Mouse (Mus musculus) intestine, embryonic 14.5 days (tissue): ENCODE measurements at regions not wholly inside any gene's neighbourhood (a gene's known extent, or its start where the extent isn't known, plus 50 kb on each side); places are given as distances from the start of the nearest gene placed in this dataset.
"Not testable (repeated sequence)": the region's sequence is repeated elsewhere in the genome, so short reads cannot be mapped to it uniquely, and the experiment has no call there.

ENCODE experiments used
- ATAC-seq: fragments of 200-750 bp; cut with Nextera tagmentation; replicated peaks from 2 replicates; pipeline ENCODE4 v1.8.0; 2017; ENCODE audit warnings: low read depth, moderate number of reproducible peaks, moderate TSS enrichment, moderate library complexity; ENCODE audit not compliant: low FRiP score, low TSS enrichment
- DNase-seq: peaks from one replicate; pipeline ENCODE4 v3.0.0-alpha.2; 2018; ENCODE audit warnings: low spot score
- H3K27ac ChIP-seq: fragments of 300-500 bp; sonication (generic); 2 replicates; pipeline ENCODE4 v1.5.1; 2014; ENCODE audit warnings: low read depth, mild to moderate bottlenecking, control low read depth
- H3K27me3 ChIP-seq: fragments of 300-500 bp; sonication (generic); replicated peaks from 2 replicates; pipeline ENCODE4 v1.6.1; 2014; ENCODE audit warnings: low read length, control low read depth; ENCODE audit not compliant: control insufficient read depth, insufficient read depth
- H3K36me3 ChIP-seq: fragments of 300-500 bp; sonication (generic); 2 replicates; pipeline ENCODE4 v1.6.1; 2014; ENCODE audit warnings: low read length, control low read depth; ENCODE audit not compliant: control insufficient read depth, insufficient read depth
- H3K4me1 ChIP-seq: fragments of 300-500 bp; sonication (generic); replicated peaks from 2 replicates; pipeline ENCODE4 v1.6.1; 2014; ENCODE audit warnings: low read length, control low read depth, mixed read lengths; ENCODE audit not compliant: control insufficient read depth, insufficient read depth
- H3K4me2 ChIP-seq: fragments of 300-500 bp; sonication (generic); 2 replicates; pipeline ENCODE4 v1.6.1; 2014; ENCODE audit warnings: low read length
- H3K4me3 ChIP-seq: fragments of 300-500 bp; sonication (generic); 2 replicates; pipeline ENCODE4 v1.5.1; 2014; ENCODE audit warnings: low read depth, low read length, control low read depth, mixed read lengths
- H3K9ac ChIP-seq: fragments of 300-500 bp; sonication (generic); 2 replicates; pipeline ENCODE4 v1.6.1; 2014; ENCODE audit warnings: mild to moderate bottlenecking, low read length
- H3K9me3 ChIP-seq: fragments of 300-500 bp; sonication (generic); 2 replicates; pipeline ENCODE4 v1.6.1; 2016; ENCODE audit warnings: low read length, control low read depth; ENCODE audit not compliant: control insufficient read depth
- WGBS: fragments of 180-500 bp; shearing (Covaris S2); extraction: QIAGEN DNeasy Blood & Tissue Kit; methylation state at CpG from one replicate; pipeline ENCODE4 v1.1.7; 2014; 5-methylcytosine and 5-hydroxymethylcytosine counted together

- Histone ChIP-seq H3K9ac (no peak overlapping the region), H3K27me3 (no peaks in the 10 kb centered on the region), H3K27ac (no peak overlapping the region), H3K4me1 (no peaks in the 10 kb centered on the region), H3K9me3 (no peaks in the 10 kb centered on the region), H3K36me3 (no peaks in the 10 kb centered on the region), H3K4me2 (no peak overlapping the region), H3K4me3 (no peak overlapping the region)
- 92% methylated on average over 9 of the region's 9 CpGs for WGBS
- DNase-seq (no peak), ATAC-seq (no peak)
Measured at GRCm38 (mm10) chr12:33496306-33496705, 66.9 kb downstream of the Twistnb start.

GRCm38 (mm10) chr12:33497319-33497892 lies 68.0 kb downstream of the Twistnb start:
- Histone ChIP-seq H3K4me3 (no peak overlapping the region), H3K27me3 (no peaks in the 10 kb centered on the region), H3K4me2 (peak overlapping the region; percentile 4; the same call in 1 of the 2 replicates), H3K36me3 (no peaks in the 10 kb centered on the region), H3K9me3 (no peaks in the 10 kb centered on the region), H3K9ac (no peak overlapping the region), H3K27ac (no peak overlapping the region), H3K4me1 (no peaks in the 10 kb centered on the region)
- WGBS: 43% methylated on average over 11 of the region's 11 CpGs
- ATAC-seq (no peak), DNase-seq (no peak)

GRCm38 (mm10) chr12:33541566-33541965 lies 112.1 kb downstream of the Twistnb start:
- no peak overlapping the region for H3K4me2 ChIP-seq
- WGBS: 98% methylated on average over 7 of the region's 7 CpGs
- no peak overlapping the region for H3K9ac ChIP-seq
- ATAC-seq (no peak), DNase-seq (no peak)
- H3K36me3 ChIP-seq: no peaks in the 10 kb centered on the region
- no peaks in the 10 kb centered on the region for H3K4me1 ChIP-seq
- H3K27me3 ChIP-seq: no peaks in the 10 kb centered on the region
- H3K4me3 ChIP-seq: no peak overlapping the region
- no peaks in the 10 kb centered on the region for H3K9me3 ChIP-seq
- no peak overlapping the region for H3K27ac ChIP-seq

- H3K9ac ChIP-seq, H3K4me1 ChIP-seq, DNase-seq, H3K4me3 ChIP-seq, H3K27ac ChIP-seq, ATAC-seq, H3K27me3 ChIP-seq, H3K4me2 ChIP-seq, H3K36me3 ChIP-seq, H3K9me3 ChIP-seq: not testable (repeated sequence)
- 55% methylated on average over 7 of the region's 7 CpGs for WGBS
Measured at GRCm38 (mm10) chr12:33551660-33552059, 122.2 kb downstream of the Twistnb start.

DNA sequence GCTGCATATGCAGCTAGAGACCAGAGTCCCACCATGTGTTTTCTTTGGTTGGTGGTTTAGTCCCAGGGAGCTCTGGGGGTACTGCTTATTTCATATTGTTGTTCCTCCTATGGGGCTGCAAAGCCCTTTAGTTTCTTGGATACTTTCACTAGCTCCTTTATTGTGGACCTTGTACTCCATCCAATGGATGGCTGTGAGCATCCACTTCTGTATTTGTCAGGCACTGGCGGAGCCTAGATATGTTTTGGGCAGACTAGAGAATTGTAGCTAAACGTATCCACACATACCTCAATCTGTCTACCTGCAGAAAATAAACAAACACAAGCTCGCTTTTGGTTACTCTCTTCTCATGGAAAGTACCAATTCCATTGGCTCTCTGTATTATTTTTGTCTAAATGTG lies 122.8 kb downstream of the Twistnb start:
- H3K4me1 ChIP-seq: no peaks in the 10 kb centered on the region
- DNase-seq: no peak
- no peak overlapping the region for H3K27ac ChIP-seq
- H3K4me2 ChIP-seq: no peak overlapping the region
- 75% methylated on average over 3 of the region's 3 CpGs for WGBS
- H3K4me3 ChIP-seq: no peak overlapping the region
- no peak for ATAC-seq
- no peak overlapping the region for H3K9ac ChIP-seq
- H3K36me3 ChIP-seq: no peaks in the 10 kb centered on the region
- H3K9me3 ChIP-seq: no peaks in the 10 kb centered on the region
- H3K27me3 ChIP-seq: no peaks in the 10 kb centered on the region

DNA sequence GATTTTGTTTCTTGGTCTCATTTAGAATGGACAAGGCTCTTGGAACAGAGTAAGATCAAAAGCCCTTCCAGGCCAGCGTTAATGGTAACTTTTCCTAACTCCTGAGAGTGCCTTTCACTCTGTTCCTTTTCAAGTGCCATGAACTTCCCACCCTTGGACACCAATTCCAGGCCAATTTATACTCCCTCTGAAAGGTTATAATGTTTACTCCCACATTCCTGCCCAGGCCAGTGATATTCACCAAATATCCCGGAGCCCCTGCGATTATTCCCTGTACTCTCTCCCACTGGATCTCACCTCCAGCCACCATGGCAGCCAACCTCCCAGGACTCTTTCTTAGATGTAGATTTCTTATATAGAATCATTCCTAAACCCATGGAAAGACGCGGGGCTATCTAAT lies 123.2 kb downstream of the Twistnb start:
- Histone ChIP-seq H3K27ac (no peak overlapping the region), H3K9me3 (no peaks in the 10 kb centered on the region), H3K4me3 (no peak overlapping the region), H3K4me1 (no peaks in the 10 kb centered on the region), H3K36me3 (no peaks in the 10 kb centered on the region), H3K4me2 (no peak overlapping the region), H3K9ac (no peak overlapping the region), H3K27me3 (no peaks in the 10 kb centered on the region)
- ATAC-seq (no peak), DNase-seq (no peak)
- 86% methylated on average over 5 of the region's 5 CpGs for WGBS

GRCm38 (mm10) chr12:33553731-33554130 lies 124.3 kb downstream of the Twistnb start:
- Histone ChIP-seq H3K9me3 (no peaks in the 10 kb centered on the region), H3K9ac (no peak overlapping the region), H3K27ac (no peak overlapping the region), H3K36me3 (no peaks in the 10 kb centered on the region), H3K4me2 (no peak overlapping the region), H3K4me1 (no peaks in the 10 kb centered on the region), H3K27me3 (no peaks in the 10 kb centered on the region), H3K4me3 (no peak overlapping the region)
- 34% methylated on average over 4 of the region's 4 CpGs for WGBS
- DNase-seq: no peak
- ATAC-seq: no peak

DNA sequence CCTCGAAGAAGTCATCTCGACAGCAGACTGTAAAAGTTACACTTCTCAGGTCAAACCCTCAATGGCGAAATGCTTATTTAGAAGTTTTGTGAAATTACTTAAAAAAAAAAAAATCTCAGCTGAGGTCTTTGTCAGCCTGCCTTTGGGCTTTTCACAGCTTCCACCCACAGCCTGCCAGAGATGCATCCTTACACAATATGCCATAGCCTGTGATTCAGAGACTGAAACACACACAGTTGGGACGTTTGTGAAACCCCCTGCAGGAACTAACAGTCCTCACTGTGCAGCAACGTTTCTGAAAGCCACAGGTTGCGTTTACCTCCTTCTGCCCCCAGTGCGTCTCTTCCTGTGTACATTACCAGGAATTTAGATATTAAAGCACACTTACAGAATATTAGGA lies 131.7 kb downstream of the Twistnb start:
- Histone ChIP-seq H3K27me3 (no peaks in the 10 kb centered on the region), H3K4me1 (no peaks in the 10 kb centered on the region), H3K36me3 (no peaks in the 10 kb centered on the region), H3K9ac (no peak overlapping the region), H3K9me3 (no peaks in the 10 kb centered on the region), H3K27ac (no peak overlapping the region), H3K4me3 (no peak overlapping the region), H3K4me2 (no peak overlapping the region)
- no peak for DNase-seq
- 65% methylated on average over 7 of the region's 7 CpGs for WGBS
- ATAC-seq: no peak

DNA sequence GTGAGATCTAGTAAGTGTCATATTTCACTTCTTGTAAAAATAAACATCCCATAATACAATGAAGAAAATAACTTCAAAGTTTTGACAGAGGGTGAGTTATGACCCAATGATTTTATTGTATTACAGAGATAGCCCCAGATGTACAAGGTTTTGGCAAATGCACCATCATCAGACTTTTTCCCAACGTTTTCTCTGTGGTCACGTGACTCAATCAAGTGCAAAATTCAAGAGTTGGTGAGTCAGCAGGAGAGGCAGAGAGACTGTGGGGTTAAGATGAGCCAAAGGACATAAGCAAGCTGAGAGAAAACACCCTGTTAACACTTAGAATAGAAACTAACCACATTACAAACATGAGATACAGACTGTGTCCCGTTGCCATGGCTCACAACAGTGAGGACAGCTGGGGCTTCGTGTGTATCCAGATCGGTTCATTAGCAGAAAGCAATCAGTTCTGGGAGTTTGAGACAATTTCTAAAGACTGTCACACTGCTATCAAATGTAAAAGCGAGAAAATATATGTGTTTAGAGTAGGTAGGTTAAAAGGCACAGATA lies 148.5 kb downstream of the Twistnb start:
- no peak for DNase-seq
- H3K27me3 ChIP-seq: no peaks in the 10 kb centered on the region
- H3K9me3 ChIP-seq: no peaks in the 10 kb centered on the region
- no peak overlapping the region for H3K4me2 ChIP-seq
- H3K36me3 ChIP-seq: no peaks in the 10 kb centered on the region
- no peak for ATAC-seq
- no peak overlapping the region for H3K9ac ChIP-seq
- no peak overlapping the region for H3K27ac ChIP-seq
- H3K4me3 ChIP-seq: no peak overlapping the region
- no peaks in the 10 kb centered on the region for H3K4me1 ChIP-seq
- WGBS: 77% methylated on average over 6 of the region's 6 CpGs
